Mouse (Mus musculus) stomach, postnatal 0 days (tissue): ENCODE results near the gene Mrpl41. TPM values are rescaled to one million over a fixed set of nuclear protein-coding genes. Genes with fewer than 3 reads are reported as not detected.
A peak's percentile ranks its signal among the peaks of the same experiment; 100 is the strongest.
"Not testable (repeated sequence)": the region's sequence is repeated elsewhere in the genome, so short reads cannot be mapped to it uniquely, and the experiment has no call there.

ENCODE experiments used
- ATAC-seq: fragments of 200-750 bp; cut with Nextera tagmentation; 2 replicates; pipeline ENCODE4 v1.8.0; 2017; ENCODE audit not compliant: low FRiP score, low TSS enrichment
- DNase-seq: peaks from one replicate; pipeline ENCODE4 v3.0.0-alpha.2; 2016; ENCODE audit warnings: low spot score
- H3K27ac ChIP-seq: fragments of 300-500 bp; sonication (generic); replicated peaks from 2 replicates; pipeline ENCODE4 v1.5.1; 2014; ENCODE audit warnings: mild to moderate bottlenecking, control low read depth
- H3K27me3 ChIP-seq: fragments of 300-500 bp; sonication (generic); 2 replicates; pipeline ENCODE4 v1.6.1; 2014; ENCODE audit warnings: low read length; ENCODE audit not compliant: control insufficient read depth, insufficient read depth
- H3K36me3 ChIP-seq: fragments of 300-500 bp; sonication (generic); 2 replicates; pipeline ENCODE4 v1.6.1; 2014; ENCODE audit warnings: low read length, mixed read lengths; ENCODE audit not compliant: control insufficient read depth, insufficient read depth
- H3K4me1 ChIP-seq: fragments of 300-500 bp; sonication (generic); replicated peaks from 2 replicates; pipeline ENCODE4 v1.6.1; 2014; ENCODE audit warnings: antibody characterized with exemption; ENCODE audit not compliant: control insufficient read depth, insufficient read depth
- H3K4me2 ChIP-seq: fragments of 300-500 bp; sonication (generic); replicated peaks from 2 replicates; pipeline ENCODE4 v1.6.1; 2014; ENCODE audit warnings: low read depth, mild to moderate bottlenecking, control low read depth, moderate library complexity
- H3K4me3 ChIP-seq: fragments of 300-500 bp; sonication (generic); 2 replicates; pipeline ENCODE4 v1.5.1; 2014; ENCODE audit warnings: low read depth, low read length, control low read depth
- H3K9ac ChIP-seq: fragments of 300-500 bp; sonication (generic); 2 replicates; pipeline ENCODE4 v1.6.1; 2014; ENCODE audit warnings: mild to moderate bottlenecking, low read length, control low read depth, mixed read lengths
- H3K9me3 ChIP-seq: fragments of 300-500 bp; sonication (generic); 2 replicates; pipeline ENCODE4 v1.6.1; 2016; ENCODE audit warnings: low read length; ENCODE audit not compliant: control insufficient read depth
- CTCF ChIP-seq: IDR thresholded peaks from 2 replicates; pipeline ENCODE4 v1.5.1; 2016; ENCODE audit warnings: antibody characterized with exemption, low read depth, mild to moderate bottlenecking, moderate library complexity
- EP300 ChIP-seq: optimal IDR thresholded peaks from 2 replicates; pipeline ENCODE3; 2016; ENCODE audit warnings: antibody characterized with exemption
- WGBS: fragments of 180-500 bp; shearing (Covaris S2); extraction: QIAGEN DNeasy Blood & Tissue Kit; methylation state at CpG from one replicate; pipeline ENCODE4 v1.1.7; 2014; 5-methylcytosine and 5-hydroxymethylcytosine counted together
- polyA plus RNA-seq: library from polyadenylated mRNA; unstranded; fragments of >200 nt; fragmentation: Nextera tagmentation; extraction: Ambion mirVana; gene quantifications from 2 replicates; pipeline ENCODE4 v1.2.1, GENCODE M21; 2015

The Mrpl41 gene
- polyA plus RNA-seq, 1 experiment from 2014 or later, result 122 TPM

GRCm38 (mm10) chr2:24949421-24950188, 25.3 kb downstream of the Mrpl41 start, which contains the start of gene Zmynd19:
Gene Zmynd19 (plus strand): TSS chr2:24949792.
- no peaks in the 10 kb centered on the region for H3K4me1 ChIP-seq
- peak; percentile 99 for DNase-seq

GRCm38 (mm10) chr2:24944304-24944703, 30.6 kb downstream of the Mrpl41 start:
- not testable (repeated sequence) for H3K9me3 ChIP-seq, H3K4me1 ChIP-seq, H3K4me2 ChIP-seq, H3K9ac ChIP-seq, H3K36me3 ChIP-seq, H3K4me3 ChIP-seq, H3K27ac ChIP-seq, H3K27me3 ChIP-seq, ATAC-seq
- peak; percentile 74 for TF ChIP-seq CTCF
- 34% methylated on average over 2 of the region's 2 CpGs for WGBS
- DNase-seq, result peak; percentile 43

More at GRCm38 (mm10) chr2:24949421-24950188, 25.3 kb downstream of the Mrpl41 start, which contains the start of gene Zmynd19:
- ATAC-seq, result peak; percentile 99
- under 1% methylated on average over 61 of the region's 108 CpGs for WGBS
- Histone ChIP-seq H3K27me3 (no peaks in the 10 kb centered on the region), H3K27ac (peak within 1 kb of the TSS; percentile 75), H3K4me2 (peak within 1 kb of the TSS; percentile 97), H3K9ac (peak within 1 kb of the TSS; percentile 87), H3K9me3 (no peaks in the 10 kb centered on the region), H3K4me3 (peak within 1 kb of the TSS; percentile 86), H3K36me3 (peaks cover 7% of the 10 kb centered on the region; the same call in 1 of the 2 replicates)
- no peak for TF ChIP-seq CTCF
- TF ChIP-seq EP300, result no peak

GRCm38 (mm10) chr2:24942092-24942491, 32.8 kb downstream of the Mrpl41 start:
- no peak for ATAC-seq
- Histone ChIP-seq H3K27me3 (no peaks in the 10 kb centered on the region), H3K9ac (no peak overlapping the region), H3K4me3 (no peak overlapping the region), H3K36me3 (no peaks in the 10 kb centered on the region), H3K27ac (no peak overlapping the region), H3K4me2 (no peak overlapping the region), H3K4me1 (no peaks in the 10 kb centered on the region), H3K9me3 (no peaks in the 10 kb centered on the region)
- 72% methylated on average over 4 of the region's 4 CpGs for WGBS
- no peak for DNase-seq
- TF ChIP-seq EP300 (no peak), CTCF (no peak)

- DNase-seq, result peak; percentile 98
- peak within 1 kb of the TSS; percentile 97 for H3K27ac ChIP-seq
- under 1% methylated on average over 45 of the region's 49 CpGs for WGBS
These were observed 39.7 kb downstream of the Mrpl41 start, which contains the start of gene Arrdc1 for GRCm38 (mm10) chr2:24935057-24935796. Gene Arrdc1 (minus strand): TSS chr2:24935252.

GRCm38 (mm10) chr2:24934441-24934963, 40.4 kb downstream of the Mrpl41 start:
- Histone ChIP-seq H3K36me3 (no peaks in the 10 kb centered on the region), H3K4me2 (peak overlapping the region; percentile 86), H3K4me3 (peak overlapping the region; percentile 69), H3K27ac (peak overlapping the region; percentile 97), H3K4me1 (no peaks in the 10 kb centered on the region), H3K27me3 (no peaks in the 10 kb centered on the region), H3K9me3 (no peaks in the 10 kb centered on the region), H3K9ac (peak overlapping the region; percentile 81)
- peak; percentile 75 for ATAC-seq
- TF ChIP-seq EP300, result no peak
- no peak for TF ChIP-seq CTCF
- peak; percentile 79 for DNase-seq
- WGBS, result 2% methylated on average over 16 of the region's 19 CpGs

More at GRCm38 (mm10) chr2:24935057-24935796, 39.7 kb downstream of the Mrpl41 start, which contains the start of gene Arrdc1:
- Histone ChIP-seq H3K4me3 (peak within 1 kb of the TSS; percentile 69), H3K27me3 (no peaks in the 10 kb centered on the region), H3K9me3 (no peaks in the 10 kb centered on the region), H3K36me3 (no peaks in the 10 kb centered on the region), H3K4me2 (peak within 1 kb of the TSS; percentile 86), H3K4me1 (no peaks in the 10 kb centered on the region), H3K9ac (peak within 1 kb of the TSS; percentile 81)
- peak; percentile 76 for TF ChIP-seq CTCF
- no peak for TF ChIP-seq EP300
- peak; percentile 95 for ATAC-seq
